Mouse (Mus musculus): ENCODE results near the gene Tceanc2. TPM values are rescaled to one million over a fixed set of nuclear protein-coding genes. Genes with fewer than 3 reads are reported as not detected.
"Not testable (repeated sequence)": the region's sequence is repeated elsewhere in the genome, so short reads cannot be mapped to it uniquely, and the experiment has no call there.

Tceanc2 gene
- polyA plus RNA-seq, 1 experiment from 2014 or later = 67.1 TPM

DNA sequence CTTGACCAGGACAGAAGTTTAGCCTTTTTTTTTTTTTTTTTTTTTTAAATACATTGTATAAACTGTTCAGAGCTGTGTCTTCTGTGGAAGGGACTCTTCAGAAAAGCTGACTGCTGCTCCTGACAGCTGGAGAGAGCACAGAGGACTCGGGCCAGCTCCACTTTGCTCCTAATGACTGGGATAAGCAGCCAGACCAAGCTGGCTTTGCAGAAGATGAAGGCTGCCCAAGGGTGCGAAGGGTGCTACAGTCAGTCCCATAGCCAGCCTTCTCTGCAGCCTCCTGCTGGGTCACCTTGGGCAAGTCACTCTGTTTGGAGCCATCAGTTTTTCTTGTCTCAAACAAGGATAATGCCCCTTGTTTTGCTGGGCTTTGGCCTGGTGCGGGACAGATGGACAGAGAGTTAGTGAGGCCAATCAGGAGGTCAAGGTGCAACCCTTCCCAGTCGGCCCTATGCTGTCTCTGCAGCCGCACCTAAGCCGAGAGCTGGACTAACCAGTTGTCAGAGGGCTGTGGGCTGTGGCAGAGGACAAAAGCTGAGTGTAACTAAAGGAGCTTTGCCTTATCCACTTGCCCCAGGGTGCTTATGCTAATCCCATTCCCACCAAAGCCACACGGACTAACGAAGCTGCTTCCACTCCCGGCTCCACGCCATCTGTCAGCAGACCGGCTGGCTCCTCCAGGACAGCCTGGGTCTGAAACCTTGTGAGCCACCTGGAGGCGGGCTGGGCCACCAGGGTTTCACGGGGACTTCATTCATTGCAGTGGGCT is 50.8 kb downstream of the Tceanc2 start:
- no peak for DNase-seq (ENCODE audit: low spot score)

- DNase-seq (ENCODE audit: low spot score) = peak; percentile 48
These were observed 51.9 kb downstream of the Tceanc2 start for GRCm38 (mm10) chr4:107126891-107127524.

GRCm38 (mm10) chr4:107126389-107126788 is 52.5 kb downstream of the Tceanc2 start:
- DNase-seq (ENCODE audit: low spot score) = no peak

GRCm38 (mm10) chr4:107125101-107125500 is 53.8 kb downstream of the Tceanc2 start:
- no peak for DNase-seq (ENCODE audit: low spot score)

DNA sequence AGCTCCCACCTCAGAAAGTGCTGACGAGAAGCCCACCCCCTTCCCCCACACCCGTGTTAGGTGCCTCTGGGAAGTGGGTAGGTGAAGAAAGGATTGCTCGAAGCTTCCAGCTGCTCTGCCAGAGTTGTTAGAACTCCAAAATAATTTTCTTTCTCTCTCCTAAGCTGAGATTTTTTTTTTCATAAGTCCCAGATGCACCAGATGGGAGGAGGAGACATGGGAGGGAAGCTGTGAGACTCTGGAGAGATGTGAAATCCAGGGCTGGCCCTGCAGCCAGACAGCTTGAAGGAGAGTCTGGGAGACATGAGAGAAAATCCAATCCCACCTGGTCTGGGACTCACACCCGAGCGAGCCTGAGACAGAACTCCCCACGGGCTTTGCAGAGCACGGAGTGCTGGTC is 54.5 kb downstream of the Tceanc2 start:
- no peak for DNase-seq (ENCODE audit: low spot score)

GRCm38 (mm10) chr4:107121165-107121943 is 57.6 kb downstream of the Tceanc2 start:
- no peak for DNase-seq (ENCODE audit: low spot score)

DNA sequence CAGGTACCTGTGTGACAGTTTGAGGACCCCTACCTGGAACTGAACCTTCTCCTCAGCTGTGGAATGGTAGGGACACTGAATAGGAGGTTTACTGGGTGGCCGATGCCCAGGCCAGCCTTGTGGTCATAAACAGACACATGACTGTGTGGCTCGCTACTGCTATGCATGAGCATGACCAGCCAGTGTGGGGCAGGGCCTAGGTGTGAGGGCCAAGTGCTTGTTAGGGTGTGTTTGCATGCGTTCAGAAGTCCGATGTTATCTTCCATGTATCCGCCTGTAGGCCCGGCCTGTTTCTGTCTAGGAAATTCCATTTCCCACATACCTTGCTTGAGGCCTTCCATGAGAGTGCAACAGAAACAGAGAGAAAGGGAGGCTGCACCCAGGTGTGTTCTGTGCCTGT is 58.2 kb downstream of the Tceanc2 start:
- no peak for DNase-seq (ENCODE audit: low spot score)

- no peak for DNase-seq (ENCODE audit: low spot score)
These were observed 59.9 kb downstream of the Tceanc2 start for GRCm38 (mm10) chr4:107119056-107119455.

- no peak for DNase-seq (ENCODE audit: low spot score)
These were observed 61.1 kb downstream of the Tceanc2 start for GRCm38 (mm10) chr4:107117741-107118385.

GRCm38 (mm10) chr4:107114278-107114677 is 64.6 kb downstream of the Tceanc2 start:
- no peak for DNase-seq (ENCODE audit: low spot score)

DNA sequence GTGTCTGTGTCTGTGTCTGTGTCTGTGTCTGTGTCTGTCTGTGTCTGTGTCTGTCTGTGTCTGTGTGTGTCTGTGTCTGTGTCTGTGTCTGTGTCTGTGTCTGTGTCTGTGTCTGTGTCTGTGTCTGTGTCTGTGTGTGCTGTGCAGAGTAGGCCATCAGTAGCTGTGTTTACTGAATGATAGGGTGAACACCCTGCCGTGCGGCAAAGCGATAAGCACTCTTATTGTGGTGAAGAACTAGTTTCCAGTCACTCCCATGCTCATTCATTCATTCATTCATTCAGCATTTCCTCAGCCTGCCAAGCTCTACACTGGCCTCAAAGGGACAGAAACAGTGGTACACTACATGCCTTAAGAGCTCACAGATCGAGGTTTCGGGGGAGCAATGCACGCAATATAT is 69.7 kb downstream of the Tceanc2 start:
- DNase-seq (ENCODE audit: low spot score) = not testable (repeated sequence)

DNA sequence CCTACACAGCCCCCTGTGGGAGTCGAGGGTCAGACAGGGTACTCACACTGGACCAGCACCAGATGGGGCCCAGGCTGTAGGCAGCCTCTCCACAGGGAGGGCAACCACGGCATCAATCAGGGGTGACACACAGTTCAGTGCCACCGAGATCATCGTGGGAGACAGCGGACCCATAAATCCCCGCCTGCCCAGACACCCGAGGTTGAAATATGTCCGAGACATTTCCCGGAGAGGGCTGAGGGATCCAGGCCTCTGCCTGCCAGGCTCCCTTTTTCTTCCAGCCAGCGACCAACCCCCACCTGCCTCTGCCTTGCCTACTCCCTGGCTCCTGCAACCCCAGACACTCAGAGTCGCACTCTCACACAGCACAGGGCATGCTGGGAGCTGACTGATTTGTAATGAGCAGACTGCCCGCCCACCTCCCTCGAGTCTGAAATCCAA is 70.6 kb downstream of the Tceanc2 start:
- no peak for DNase-seq (ENCODE audit: low spot score)

DNA sequence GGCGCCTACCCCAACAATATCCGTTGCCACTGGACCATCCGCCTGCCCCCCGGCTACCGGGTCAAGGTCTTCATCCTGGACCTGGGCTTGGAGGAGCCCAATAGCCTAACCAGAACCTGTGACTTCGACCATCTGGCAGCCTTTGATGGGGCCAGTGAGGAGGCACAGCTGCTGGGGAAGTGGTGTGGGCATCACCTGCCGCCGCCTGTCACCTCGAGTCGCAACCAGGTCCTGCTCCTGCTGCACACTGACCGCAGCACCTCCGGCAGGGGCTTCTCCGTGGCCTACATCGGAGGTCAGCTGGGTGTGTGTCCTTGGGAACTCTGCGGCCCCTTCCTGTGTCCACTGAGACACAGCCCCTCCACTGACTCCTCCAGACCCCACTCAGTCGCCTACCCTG is 72.1 kb downstream of the Tceanc2 start:
- no peak for DNase-seq (ENCODE audit: low spot score)

- no peak for DNase-seq (ENCODE audit: low spot score)
These were observed 76.7 kb downstream of the Tceanc2 start for GRCm38 (mm10) chr4:107102220-107102619.

- peak; percentile 14 for DNase-seq (ENCODE audit: low spot score)
These were observed 80.0 kb downstream of the Tceanc2 start for GRCm38 (mm10) chr4:107098791-107099525.

DNA sequence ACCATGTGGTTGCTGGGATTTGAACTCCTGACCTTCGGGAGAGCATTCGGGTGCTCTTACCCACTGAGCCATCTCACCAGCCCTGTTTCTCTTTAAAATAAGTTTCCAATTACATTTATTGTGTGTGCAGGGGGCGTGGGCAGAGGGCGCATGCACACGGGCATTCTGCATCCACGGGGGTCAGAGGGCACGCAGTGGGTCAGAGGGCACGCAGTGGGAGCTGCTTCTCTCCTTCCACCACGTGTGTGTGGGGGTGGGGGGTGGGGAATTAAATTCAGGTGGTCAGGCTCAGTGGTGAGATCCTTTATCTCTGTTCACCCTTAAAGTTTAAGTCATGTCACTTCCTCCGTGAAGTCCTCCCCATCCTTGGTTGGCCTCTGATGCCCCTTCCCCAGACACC is 80.5 kb downstream of the Tceanc2 start:
- no peak for DNase-seq (ENCODE audit: low spot score)

- no peak for DNase-seq (ENCODE audit: low spot score)
These were observed 81.0 kb downstream of the Tceanc2 start for GRCm38 (mm10) chr4:107097871-107098270.

GRCm38 (mm10) chr4:107096841-107097373 is 82.0 kb downstream of the Tceanc2 start, which contains the start of gene Cdcp2:
Gene Cdcp2, plus strand, starts transcription at chr4:107096891.
- no peak for DNase-seq (ENCODE audit: low spot score)

DNA sequence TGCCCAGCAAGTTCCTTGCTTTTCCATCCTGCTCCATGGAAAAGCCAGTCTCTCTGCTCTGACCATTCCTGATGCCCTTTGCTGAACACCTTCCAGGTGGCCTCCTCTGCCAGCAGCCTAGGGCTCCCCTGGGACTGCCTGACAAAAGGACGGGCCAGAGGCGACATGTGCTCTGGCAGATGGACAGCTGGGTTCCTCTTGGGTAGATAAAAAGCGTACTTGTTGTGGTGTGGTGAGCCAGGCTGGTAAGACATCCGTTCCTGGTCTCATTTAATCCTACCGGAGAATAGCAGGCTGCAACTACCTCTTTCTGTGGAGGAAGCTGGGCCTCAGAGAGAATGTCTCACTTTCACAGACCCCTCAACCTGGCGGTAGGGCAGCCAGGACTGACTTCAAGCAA is 82.9 kb downstream of the Tceanc2 start:
- DNase-seq (ENCODE audit: low spot score) = peak; percentile 12

- DNase-seq (ENCODE audit: low spot score) = no peak
These were observed 84.3 kb downstream of the Tceanc2 start for GRCm38 (mm10) chr4:107094484-107095187.
